Mouse (Mus musculus) bone marrow macrophage, adult 2 months (primary cell): ENCODE data around the gene Zfp593. TPM values are rescaled to one million over a fixed set of nuclear protein-coding genes. Genes with fewer than 3 reads are reported as not detected.
"Not testable (repeated sequence)": the region's sequence is repeated elsewhere in the genome, so short reads cannot be mapped to it uniquely, and the experiment has no call there.

Experiments used
- H3K27ac ChIP-seq: 2 replicates; pipeline ENCODE4 v1.5.1; 2012; ENCODE audit warnings: low read depth, low read length; ENCODE audit not compliant: insufficient read depth
- H3K4me1 ChIP-seq: 2 replicates; pipeline ENCODE4 v1.6.1; 2012; ENCODE audit warnings: low read length; ENCODE audit not compliant: control insufficient read depth, insufficient read depth
- H3K4me3 ChIP-seq: 2 replicates; pipeline ENCODE4 v1.5.1; 2012; ENCODE audit warnings: mild to moderate bottlenecking, low read length, moderate library complexity; ENCODE audit not compliant: insufficient read depth
- CTCF ChIP-seq: IDR thresholded peaks from 2 replicates; pipeline ENCODE4 v1.5.1; 2012; ENCODE audit warnings: low read depth, mild to moderate bottlenecking, low read length, moderate library complexity
- POLR2A ChIP-seq: IDR thresholded peaks from 2 replicates; pipeline ENCODE4 v1.6.1; 2012; ENCODE audit warnings: mild to moderate bottlenecking, low read depth, low read length, borderline replicate concordance
- polyA plus RNA-seq: library from polyadenylated mRNA; stranded (reverse); fragments of >200 nt; gene quantifications from 2 replicates; pipeline ENCODE4 v1.2.4, GENCODE M21; 2012; ENCODE audit not compliant: missing spikeins, insufficient read depth, insufficient read length

Zfp593 gene
- polyA plus RNA-seq, 1 experiment, result 5.3 TPM

GRCm38 (mm10) chr4:134284942-134285341 is 39.5 kb upstream of the Zfp593 start:
- Histone ChIP-seq H3K27ac (no peak overlapping the region), H3K4me3 (no peak overlapping the region)
- TF ChIP-seq POLR2A (no peak), CTCF (no peak)

GRCm38 (mm10) chr4:134273417-134274345 is 28.3 kb upstream of the Zfp593 start:
- Histone ChIP-seq H3K4me1 (peaks cover 4% of the 10 kb centered on the region; the same call in 1 of the 2 replicates), H3K4me3 (no peak overlapping the region), H3K27ac (no peak overlapping the region)
- TF ChIP-seq CTCF, result no peak
- no peak for TF ChIP-seq POLR2A

More at GRCm38 (mm10) chr4:134284942-134285341, 39.5 kb upstream of the Zfp593 start:
- H3K4me1 ChIP-seq, result peaks cover 17% of the 10 kb centered on the region

GRCm38 (mm10) chr4:134272731-134273416 is 27.5 kb upstream of the Zfp593 start:
- no peak overlapping the region for H3K27ac ChIP-seq
- TF ChIP-seq POLR2A, result no peak
- peaks cover 4% of the 10 kb centered on the region; the same call in 1 of the 2 replicates for H3K4me1 ChIP-seq
- no peak overlapping the region for H3K4me3 ChIP-seq

GRCm38 (mm10) chr4:134271979-134272378 is 26.6 kb upstream of the Zfp593 start:
- TF ChIP-seq POLR2A (no peak), CTCF (no peak)
- Histone ChIP-seq H3K27ac (no peak overlapping the region), H3K4me1 (peaks cover 4% of the 10 kb centered on the region; the same call in 1 of the 2 replicates), H3K4me3 (no peak overlapping the region)

GRCm38 (mm10) chr4:134269622-134270021 is 24.2 kb upstream of the Zfp593 start:
- not testable (repeated sequence) for H3K4me1 ChIP-seq, H3K27ac ChIP-seq, H3K4me3 ChIP-seq

GRCm38 (mm10) chr4:134268102-134268655 is 22.8 kb upstream of the Zfp593 start:
- TF ChIP-seq POLR2A, result no peak
- no peak for TF ChIP-seq CTCF
- no peak overlapping the region for H3K27ac ChIP-seq
- peaks cover 4% of the 10 kb centered on the region; the same call in 1 of the 2 replicates for H3K4me1 ChIP-seq
- H3K4me3 ChIP-seq, result no peak overlapping the region

- Histone ChIP-seq H3K4me1 (no peaks in the 10 kb centered on the region), H3K4me3 (no peak overlapping the region), H3K27ac (no peak overlapping the region)
- TF ChIP-seq POLR2A (no peak), CTCF (no peak)
Measured at GRCm38 (mm10) chr4:134265860-134266585, 20.6 kb upstream of the Zfp593 start.

- Histone ChIP-seq H3K4me1 (peaks cover 4% of the 10 kb centered on the region; the same call in 1 of the 2 replicates), H3K27ac (no peak overlapping the region), H3K4me3 (no peak overlapping the region)
- TF ChIP-seq CTCF (peak; percentile 90), POLR2A (no peak)
Measured at GRCm38 (mm10) chr4:134263191-134263590, 17.8 kb upstream of the Zfp593 start.

- TF ChIP-seq POLR2A (no peak), CTCF (no peak)
- H3K4me1 ChIP-seq, result peaks cover 4% of the 10 kb centered on the region; the same call in 1 of the 2 replicates
- no peak overlapping the region for H3K27ac ChIP-seq
- H3K4me3 ChIP-seq, result no peak overlapping the region
Measured at GRCm38 (mm10) chr4:134258354-134258753, 13.0 kb upstream of the Zfp593 start.
